Mouse (Mus musculus): Measurements from ENCODE around the gene Ly6g6e. TPM values are rescaled to one million over a fixed set of nuclear protein-coding genes. Genes with fewer than 3 reads are reported as not detected.

Gene Ly6g6e
- total and polyA plus RNA-seq, 3 experiments, result 0.23 TPM; not detected in 2

- Histone ChIP-seq H3K36me3 (ENCODE audit: control insufficient read depth in 1 of 2, insufficient read depth in 2 of 2, low read length in 2 of 2) (peaks cover 0 to 11% of the 10 kb centered on the region in 2 experiments; a peak in 2 of 4 replicates), H3K79me2 (ENCODE audit: control insufficient read depth, insufficient read depth, low read length, poor library complexity) (no peaks in the 10 kb centered on the region), H3K9me3 (replicated peaks; ENCODE audit: insufficient read depth, low read length) (no peaks in the 10 kb centered on the region), H3K4me3 (ENCODE audit: control insufficient read depth in 1 of 2, insufficient read depth in 1 of 2, low read depth in 2 of 2, low read length in 2 of 2) (no peak overlapping the region), H3K4me1 (ENCODE audit: control insufficient read depth in 1 of 2, insufficient read depth in 2 of 2, low read length in 2 of 2) (peaks cover under 1 to 22% of the 10 kb centered on the region in 2 experiments; a peak in 3 of 4 replicates), H3K27me3 (ENCODE audit: control insufficient read depth in 1 of 2, insufficient read depth in 2 of 2, low read length in 2 of 2) (no peaks in the 10 kb centered on the region), H3K9ac (ENCODE audit: control insufficient read depth, low read depth, low read length, poor library complexity, severe bottlenecking) (no peak overlapping the region), H3K27ac (ENCODE audit: control insufficient read depth, low read depth, low read length) (peak overlapping the region; percentile 6; the same call in 1 of the 2 replicates)
- peak; percentile 81 for DNase-seq (ENCODE audit: low read depth, low spot score)
- 0 out of 2 replicates have a peak, but pooled peaks have one; percentile 25 for TF ChIP-seq TBP (IDR thresholded peaks at IDR 0.05; ENCODE audit: low read depth, low read length)
- TF ChIP-seq ZKSCAN1 (IDR thresholded peaks at IDR 0.05; ENCODE audit: low read depth, low read length), result no peak
- TF ChIP-seq MAFK (IDR thresholded peaks at IDR 0.05; ENCODE audit: borderline replicate concordance, low read depth, low read length), result no peak
- TF ChIP-seq BHLHE40 (IDR thresholded peaks at IDR 0.05; ENCODE audit: borderline replicate concordance, low read depth, low read length), result no peak
- no peak for TF ChIP-seq MYC (IDR thresholded peaks at IDR 0.05; ENCODE audit: low read depth, low read length)
- TF ChIP-seq POLR2AphosphoS2 (IDR thresholded peaks at IDR 0.05; ENCODE audit: low read length), result no peak
- no peak for TF ChIP-seq KAT2A (conservative IDR thresholded peaks at IDR 0.05; ENCODE audit: low read depth, low read length)
- no peak for TF ChIP-seq RAD21 (IDR thresholded peaks at IDR 0.05; ENCODE audit: low read depth, low read length)
- TF ChIP-seq ZNF384 (IDR thresholded peaks at IDR 0.05; ENCODE audit: low read depth, low read length), result no peak
- TF ChIP-seq RCOR1 (IDR thresholded peaks at IDR 0.05; ENCODE audit: low read depth, low read length), result no peak
- no peak for TF ChIP-seq ZMIZ1 (IDR thresholded peaks at IDR 0.05; ENCODE audit: low read depth, low read length)
- TF ChIP-seq MEF2A (IDR thresholded peaks at IDR 0.05; ENCODE audit: extremely low read depth, insufficient replicate concordance, low read depth, low read length, poor library complexity, severe bottlenecking), result no peak
- TF ChIP-seq ZC3H11A (IDR thresholded peaks at IDR 0.05; ENCODE audit: low read depth, low read length), result no peak
- no peak for TF ChIP-seq MAZ (IDR thresholded peaks at IDR 0.05; ENCODE audit: low read depth, low read length)
- TF ChIP-seq TAL1 (IDR thresholded peaks at IDR 0.05; ENCODE audit: low read length), result peak; percentile 77
- no peak for TF ChIP-seq USF2 (IDR thresholded peaks at IDR 0.05; ENCODE audit: borderline replicate concordance in 1 of 2, insufficient read depth in 1 of 2, low read depth in 1 of 2, low read length in 2 of 2)
- no peak for TF ChIP-seq GABPA (IDR thresholded peaks at IDR 0.05; ENCODE audit: low read depth, low read length)
- TF ChIP-seq MXI1 (IDR thresholded peaks at IDR 0.05; ENCODE audit: low read depth, low read length), result no peak
- no peak for TF ChIP-seq NRF1 (IDR thresholded peaks at IDR 0.05; ENCODE audit: insufficient read depth, low read depth, low read length, poor library complexity, severe bottlenecking)
- 0 out of 2 replicates have a peak, but pooled peaks have one; percentile 25 for TF ChIP-seq MAX (IDR thresholded peaks at IDR 0.05; ENCODE audit: low read length)
- TF ChIP-seq SIN3A (IDR thresholded peaks at IDR 0.05; ENCODE audit: low read length), result no peak
- no peak for TF ChIP-seq ELF1 (IDR thresholded peaks at IDR 0.05; ENCODE audit: low read depth, low read length)
- TF ChIP-seq USF1 (IDR thresholded peaks at IDR 0.05; ENCODE audit: low read depth, low read length), result no peak
- no peak for TF ChIP-seq SMC3 (IDR thresholded peaks at IDR 0.05; ENCODE audit: low read depth, low read length)
- 0 out of 2 replicates have a peak, but pooled peaks have one; percentile 24 for TF ChIP-seq TCF12 (IDR thresholded peaks at IDR 0.05; ENCODE audit: low read depth, low read length)
- TF ChIP-seq GATA1 (IDR thresholded peaks at IDR 0.05; ENCODE audit: low read depth, low read length), result peak; percentile 78
- no peak for TF ChIP-seq NELFE (IDR thresholded peaks at IDR 0.05; ENCODE audit: low read depth, low read length)
- no peak for TF ChIP-seq CHD1 (IDR thresholded peaks at IDR 0.05; ENCODE audit: low read depth, low read length)
- no peak for TF ChIP-seq UBTF (IDR thresholded peaks at IDR 0.05; ENCODE audit: borderline replicate concordance, insufficient read depth, low read depth, low read length)
- no peak for TF ChIP-seq E2F4 (IDR thresholded peaks at IDR 0.05; ENCODE audit: borderline replicate concordance, low read depth, low read length)
- TF ChIP-seq CTCF (IDR thresholded peaks at IDR 0.05 in 2 of 3, conservative IDR thresholded peaks at IDR 0.05 in 1 of 3; ENCODE audit: control insufficient read depth in 1 of 3, insufficient read depth in 1 of 3, low read depth in 2 of 3, low read length in 3 of 3, poor library complexity in 1 of 3, severe bottlenecking in 1 of 3), result no peak
- no peak for TF ChIP-seq HCFC1 (IDR thresholded peaks at IDR 0.05; ENCODE audit: low read depth, low read length)
- TF ChIP-seq MYB (IDR thresholded peaks at IDR 0.05; ENCODE audit: low read depth, low read length), result no peak
- TF ChIP-seq CHD2 (IDR thresholded peaks at IDR 0.05; ENCODE audit: low read length), result no peak
- TF ChIP-seq JUND (IDR thresholded peaks at IDR 0.05; ENCODE audit: low read depth, low read length), result no peak
- TF ChIP-seq EP300 (IDR thresholded peaks at IDR 0.05; ENCODE audit: low read depth in 1 of 2, low read length in 2 of 2), result peak; percentile 45 to 62; a peak in 3 of 4 replicates
Observed at GRCm38 (mm10) chr17:35039121-35039873, 37.4 kb upstream of the Ly6g6e start.
